Mouse (Mus musculus) MEL (cell line): Measurements from ENCODE around the gene Chrna1. TPM values are rescaled to one million over a fixed set of nuclear protein-coding genes. Genes with fewer than 3 reads are reported as not detected.
"Not testable (repeated sequence)": the region's sequence is repeated elsewhere in the genome, so short reads cannot be mapped to it uniquely, and the experiment has no call there.

Source experiments
- DNase-seq: peaks from one replicate; pipeline ENCODE4 v3.0.0; 2011; ENCODE audit warnings: low read depth, low spot score
- H3K27ac ChIP-seq: 2 replicates; pipeline ENCODE4 v1.5.1; 2012; ENCODE audit warnings: low read depth, mild to moderate bottlenecking, control low read depth, low read length, moderate library complexity; ENCODE audit not compliant: control insufficient read depth
- H3K27me3 ChIP-seq, 2 experiments: fragments of 150-350 bp in 1 of 2; sonication (generic) in 1 of 2; 2 replicates each; pipeline ENCODE4 v1.6.1; 2012; ENCODE audit warnings: low read length in 2 of 2, mild to moderate bottlenecking in 2 of 2, improper control_type of control experiment in 1 of 2, moderate library complexity in 1 of 2; ENCODE audit not compliant: insufficient read depth in 2 of 2, control insufficient read depth in 1 of 2
- H3K36me3 ChIP-seq, 2 experiments: 2 replicates each; pipeline ENCODE4 v1.6.1; 2012 to 2014; ENCODE audit warnings: low read length in 2 of 2, improper control_type of control experiment in 1 of 2, inconsistent platforms in 1 of 2, mild to moderate bottlenecking in 1 of 2; ENCODE audit not compliant: insufficient read depth in 2 of 2, control insufficient read depth in 1 of 2
- H3K4me1 ChIP-seq, 2 experiments: fragments of 150-350 bp in 1 of 2; sonication (generic) in 1 of 2; 2 replicates each; pipeline ENCODE4 v1.6.1; 2012; ENCODE audit warnings: low read length in 2 of 2, improper control_type of control experiment in 1 of 2, mild to moderate bottlenecking in 1 of 2; ENCODE audit not compliant: insufficient read depth in 2 of 2, control insufficient read depth in 1 of 2
- H3K4me3 ChIP-seq, 2 experiments: fragments of 150-350 bp in 1 of 2; sonication (generic) in 1 of 2; 2 replicates each; pipeline ENCODE4 v1.5.1; 2012; ENCODE audit warnings: low read depth in 2 of 2, low read length in 2 of 2, mild to moderate bottlenecking in 2 of 2, moderate library complexity in 2 of 2, control low read depth in 1 of 2, improper control_type of control experiment in 1 of 2; ENCODE audit not compliant: control insufficient read depth in 1 of 2, insufficient read depth in 1 of 2
- H3K79me2 ChIP-seq: 2 replicates; pipeline ENCODE4 v1.6.1; 2012; ENCODE audit warnings: mild to moderate bottlenecking, low read length, moderate library complexity; ENCODE audit not compliant: control insufficient read depth, poor library complexity, insufficient read depth
- H3K9ac ChIP-seq: 2 replicates; pipeline ENCODE4 v1.6.1; 2012; ENCODE audit warnings: low read depth, mild to moderate bottlenecking, control low read depth, low read length, moderate library complexity; ENCODE audit not compliant: control insufficient read depth, poor library complexity, severe bottlenecking
- H3K9me3 ChIP-seq: fragments of 150-350 bp; sonication (generic); replicated peaks from 2 replicates; pipeline ENCODE4 v1.6.1; 2012; ENCODE audit warnings: mild to moderate bottlenecking, low read length, improper control_type of control experiment, moderate library complexity; ENCODE audit not compliant: insufficient read depth
- BHLHE40 ChIP-seq: IDR thresholded peaks from 2 replicates; pipeline ENCODE4 v1.6.1; 2012; ENCODE audit warnings: low read depth, mild to moderate bottlenecking, inconsistent platforms, low read length, improper control_type of control experiment, borderline replicate concordance
- CHD2 ChIP-seq: IDR thresholded peaks from 2 replicates; pipeline ENCODE4 v1.6.1; 2011; ENCODE audit warnings: low read length, improper control_type of control experiment
- CTCF ChIP-seq, 3 experiments: IDR thresholded peaks in 2 of 3; conservative IDR thresholded peaks in 1 of 3; 2 replicates each; pipeline ENCODE4 v1.5.1; 2011 to 2012; ENCODE audit warnings: low read length in 3 of 3, low read depth in 2 of 3, mild to moderate bottlenecking in 2 of 3, improper control_type of control experiment in 1 of 3, inconsistent platforms in 1 of 3, mixed read lengths in 1 of 3, moderate library complexity in 1 of 3; ENCODE audit not compliant: control insufficient read depth in 1 of 3, insufficient read depth in 1 of 3, poor library complexity in 1 of 3, severe bottlenecking in 1 of 3
- ELF1 ChIP-seq: IDR thresholded peaks from 2 replicates; pipeline ENCODE4 v1.6.1; 2014; ENCODE audit warnings: low read depth, mild to moderate bottlenecking, inconsistent platforms, low read length, improper control_type of control experiment, moderate library complexity
- ETS1 ChIP-seq: IDR thresholded peaks from 2 replicates; pipeline ENCODE4 v1.6.1; 2012; ENCODE audit warnings: low read depth, mild to moderate bottlenecking, inconsistent platforms, low read length, improper control_type of control experiment, moderate library complexity
- GATA1 ChIP-seq: IDR thresholded peaks from 2 replicates; pipeline ENCODE4 v1.6.1; 2011; ENCODE audit warnings: low read depth, low read length, improper control_type of control experiment
- MAX ChIP-seq: IDR thresholded peaks from 2 replicates; pipeline ENCODE4 v1.6.1; 2011; ENCODE audit warnings: low read length, improper control_type of control experiment
- MAZ ChIP-seq: IDR thresholded peaks from 2 replicates; pipeline ENCODE4 v1.6.1; 2012; ENCODE audit warnings: low read depth, mild to moderate bottlenecking, inconsistent platforms, low read length, improper control_type of control experiment
- MYC ChIP-seq: IDR thresholded peaks from 2 replicates; pipeline ENCODE4 v1.6.1; 2011; ENCODE audit warnings: low read depth, mild to moderate bottlenecking, low read length, improper control_type of control experiment, moderate library complexity
- NELFE ChIP-seq: IDR thresholded peaks from 2 replicates; pipeline ENCODE4 v1.6.1; 2011; ENCODE audit warnings: low read depth, low read length, improper control_type of control experiment
- NRF1 ChIP-seq: IDR thresholded peaks from 2 replicates; pipeline ENCODE4 v1.6.1; 2014; ENCODE audit warnings: low read depth, mild to moderate bottlenecking, inconsistent platforms, low read length, improper control_type of control experiment, moderate library complexity; ENCODE audit not compliant: poor library complexity, insufficient read depth, severe bottlenecking
- POLR2A ChIP-seq, 2 experiments: IDR thresholded peaks; 2 replicates each; pipeline ENCODE4 v1.6.1; 2011 to 2012; ENCODE audit warnings: low read length in 2 of 2, mild to moderate bottlenecking in 2 of 2, control low read depth in 1 of 2, improper control_type of control experiment in 1 of 2, low read depth in 1 of 2, moderate library complexity in 1 of 2; ENCODE audit not compliant: control insufficient read depth in 1 of 2, insufficient read depth in 1 of 2, poor library complexity in 1 of 2
- POLR2AphosphoS2 ChIP-seq: IDR thresholded peaks from 2 replicates; pipeline ENCODE4 v1.6.1; 2011; ENCODE audit warnings: low read length, improper control_type of control experiment
- POLR2AphosphoS5 ChIP-seq: IDR thresholded peaks from 2 replicates; pipeline ENCODE4 v1.6.1; 2012; ENCODE audit warnings: low read depth, borderline replicate concordance, mild to moderate bottlenecking, inconsistent platforms, low read length, moderate library complexity, mixed read lengths
- RAD21 ChIP-seq: IDR thresholded peaks from 2 replicates; pipeline ENCODE4 v1.6.1; 2011; ENCODE audit warnings: mild to moderate bottlenecking, low read depth, low read length, improper control_type of control experiment
- SIN3A ChIP-seq: IDR thresholded peaks from 2 replicates; pipeline ENCODE4 v1.6.1; 2012; ENCODE audit warnings: low read length, improper control_type of control experiment, inconsistent platforms
- SMC3 ChIP-seq: IDR thresholded peaks from 2 replicates; pipeline ENCODE4 v1.6.1; 2011; ENCODE audit warnings: low read depth, low read length, improper control_type of control experiment
- TBP ChIP-seq: IDR thresholded peaks from 2 replicates; pipeline ENCODE4 v1.8.0; 2011; ENCODE audit warnings: low read depth, low read length, improper control_type of control experiment
- TCF12 ChIP-seq: IDR thresholded peaks from 2 replicates; pipeline ENCODE4 v1.6.1; 2014; ENCODE audit warnings: low read depth, mild to moderate bottlenecking, inconsistent platforms, low read length, improper control_type of control experiment, moderate library complexity
- USF1 ChIP-seq: IDR thresholded peaks from 2 replicates; pipeline ENCODE4 v1.6.1; 2014; ENCODE audit warnings: low read depth, mild to moderate bottlenecking, inconsistent platforms, low read length, improper control_type of control experiment, moderate library complexity
- ZC3H11A ChIP-seq: IDR thresholded peaks from 2 replicates; pipeline ENCODE4 v1.6.1; 2012; ENCODE audit warnings: low read depth, mild to moderate bottlenecking, inconsistent platforms, low read length, improper control_type of control experiment
- ZKSCAN1 ChIP-seq: IDR thresholded peaks from 2 replicates; pipeline ENCODE4 v1.6.1; 2012; ENCODE audit warnings: low read depth, mild to moderate bottlenecking, inconsistent platforms, low read length, improper control_type of control experiment, moderate library complexity
- polyA plus RNA-seq, 2 experiments: library from polyadenylated mRNA; stranded (reverse) in 1 of 2; unstranded in 1 of 2; fragments of >175 nt in 1 of 2; fragments of >200 nt in 1 of 2; gene quantifications; 2 replicates each; pipeline versions ENCODE4 v1.2.1 to v1.2.4; 2012; ENCODE audit warnings: low replicate concordance in 2 of 2, low read depth in 1 of 2; ENCODE audit not compliant: insufficient read length in 2 of 2, insufficient read depth in 1 of 2, missing spikeins in 1 of 2
- total RNA-seq: library from RNA; depleted of rRNA; stranded (reverse); fragments of 300-350 nt; gene quantifications from 2 replicates; pipeline ENCODE4 v1.2.3, GENCODE M21; 2012

Chrna1 gene
- total and polyA plus RNA-seq, 3 experiments: 0.12 TPM; not detected in 2

DNA sequence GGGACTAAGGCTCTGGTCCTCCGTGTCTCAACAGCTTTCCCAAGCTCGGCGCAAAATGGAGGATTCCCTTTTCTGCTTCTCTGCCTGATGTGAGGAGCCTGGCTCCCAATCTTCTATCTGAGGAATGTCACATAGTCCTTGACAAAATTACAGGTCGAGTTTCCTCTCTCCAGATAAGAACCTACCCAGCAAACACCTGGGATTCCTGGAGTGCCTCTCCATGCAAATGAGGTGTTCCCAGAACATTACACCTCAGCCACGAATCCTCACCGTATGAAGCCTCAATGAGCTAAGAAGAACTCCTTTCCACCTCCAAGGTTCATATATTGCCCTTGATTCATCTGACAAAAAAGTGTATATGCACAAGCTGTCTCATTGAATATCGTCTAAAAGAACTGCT is 19.7 kb downstream of the Chrna1 start:
- H3K27ac ChIP-seq: no peak overlapping the region
- H3K4me1 ChIP-seq: peaks cover 0 to 7% of the 10 kb centered on the region in 2 experiments; a peak in 3 of 4 replicates

DNA sequence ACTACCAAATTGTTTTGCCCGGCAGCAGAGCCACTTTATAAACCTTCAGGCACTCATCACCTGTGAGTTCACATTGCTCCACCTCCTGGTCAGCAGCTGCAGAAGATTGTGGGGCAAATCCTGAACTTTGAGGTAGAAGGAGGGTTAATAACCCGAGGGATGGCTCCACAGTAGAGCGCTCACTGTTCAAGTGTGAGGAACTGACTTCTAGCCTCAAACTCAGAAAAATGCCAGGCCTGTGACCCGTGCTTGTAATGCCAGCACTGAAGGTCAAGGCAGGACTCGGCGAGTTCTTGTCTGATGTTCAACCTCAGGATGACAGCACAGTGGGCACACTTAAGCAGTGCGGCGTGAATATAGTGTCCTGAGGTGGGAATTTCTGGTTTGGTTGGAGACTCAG is 22.2 kb downstream of the Chrna1 start:
- Histone ChIP-seq H3K79me2 (no peaks in the 10 kb centered on the region), H3K36me3 (peaks cover 0 to 12% of the 10 kb centered on the region in 2 experiments; a peak in 2 of 4 replicates), H3K27me3 (no peaks in the 10 kb centered on the region), H3K27ac (no peak overlapping the region), H3K4me1 (peaks cover 0 to 18% of the 10 kb centered on the region in 2 experiments; a peak in 3 of 4 replicates), H3K9me3 (no peaks in the 10 kb centered on the region), H3K4me3 (no peak overlapping the region), H3K9ac (no peak overlapping the region)
- no peak for DNase-seq
- TF ChIP-seq MAX (no peak), USF1 (no peak), BHLHE40 (no peak), TBP (no peak), POLR2AphosphoS5 (no peak)

More for the DNA sequence above, 19.7 kb downstream of the Chrna1 start:
- Histone ChIP-seq H3K4me3 (no peak overlapping the region), H3K9me3 (no peaks in the 10 kb centered on the region), H3K27me3 (no peaks in the 10 kb centered on the region), H3K36me3 (peaks cover 0 to 3% of the 10 kb centered on the region in 2 experiments; a peak in 1 of 4 replicates), H3K9ac (no peak overlapping the region), H3K79me2 (no peaks in the 10 kb centered on the region)
- TF ChIP-seq SMC3 (no peak), NELFE (no peak), SIN3A (no peak), POLR2AphosphoS2 (no peak), CHD2 (no peak), RAD21 (no peak), ETS1 (no peak), ZC3H11A (no peak), ELF1 (no peak), CTCF (IDR thresholded peaks at IDR 0.05 in 2 of 3, conservative IDR thresholded peaks at IDR 0.05 in 1 of 3; ENCODE audit: control insufficient read depth in 1 of 3, insufficient read depth in 1 of 3, low read depth in 2 of 3, low read length in 3 of 3, poor library complexity in 1 of 3, severe bottlenecking in 1 of 3) (no peak), MAZ (no peak), MYC (no peak), BHLHE40 (no peak), POLR2A (IDR thresholded peaks at IDR 0.05; ENCODE audit: control insufficient read depth in 1 of 2, insufficient read depth in 1 of 2, low read depth in 1 of 2, low read length in 2 of 2, poor library complexity in 1 of 2) (no peak), NRF1 (no peak), ZKSCAN1 (no peak), TCF12 (no peak), GATA1 (no peak)
- no peak for DNase-seq

DNA sequence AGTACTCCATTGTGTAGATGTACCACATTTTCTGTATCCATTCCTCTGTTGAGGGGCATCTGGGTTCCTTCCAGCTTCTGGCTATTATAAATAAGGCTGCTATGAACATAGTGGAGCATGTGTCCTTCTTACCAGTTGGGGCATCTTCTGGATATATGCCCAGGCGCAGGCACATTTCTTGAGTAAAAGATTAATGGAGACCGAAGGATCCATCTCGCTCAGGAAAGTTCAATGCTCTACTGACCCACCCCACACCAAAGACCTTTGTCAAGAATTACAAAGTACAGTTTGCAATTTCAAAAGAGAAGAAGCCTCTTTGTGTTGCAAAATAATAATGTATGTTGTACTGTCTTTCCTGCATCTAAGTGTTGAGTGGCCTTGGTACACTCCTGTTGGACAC is 23.1 kb downstream of the Chrna1 start:
- not testable (repeated sequence) for H3K4me3 ChIP-seq, H3K79me2 ChIP-seq, H3K27ac ChIP-seq, H3K9ac ChIP-seq, H3K27me3 ChIP-seq, DNase-seq, H3K9me3 ChIP-seq
- peaks cover 0 to 15% of the 10 kb centered on the region in 2 experiments; a peak in 3 of 4 replicates for H3K4me1 ChIP-seq
- peaks cover 0 to 12% of the 10 kb centered on the region in 2 experiments; a peak in 2 of 4 replicates for H3K36me3 ChIP-seq
